Mouse (Mus musculus): ENCODE data around the gene Ampd2. TPM values are rescaled to one million over a fixed set of nuclear protein-coding genes. Genes with fewer than 3 reads are reported as not detected.

Ampd2 gene
- polyA plus RNA-seq, 1 experiment from 2014 or later, result 51.9 TPM

DNA sequence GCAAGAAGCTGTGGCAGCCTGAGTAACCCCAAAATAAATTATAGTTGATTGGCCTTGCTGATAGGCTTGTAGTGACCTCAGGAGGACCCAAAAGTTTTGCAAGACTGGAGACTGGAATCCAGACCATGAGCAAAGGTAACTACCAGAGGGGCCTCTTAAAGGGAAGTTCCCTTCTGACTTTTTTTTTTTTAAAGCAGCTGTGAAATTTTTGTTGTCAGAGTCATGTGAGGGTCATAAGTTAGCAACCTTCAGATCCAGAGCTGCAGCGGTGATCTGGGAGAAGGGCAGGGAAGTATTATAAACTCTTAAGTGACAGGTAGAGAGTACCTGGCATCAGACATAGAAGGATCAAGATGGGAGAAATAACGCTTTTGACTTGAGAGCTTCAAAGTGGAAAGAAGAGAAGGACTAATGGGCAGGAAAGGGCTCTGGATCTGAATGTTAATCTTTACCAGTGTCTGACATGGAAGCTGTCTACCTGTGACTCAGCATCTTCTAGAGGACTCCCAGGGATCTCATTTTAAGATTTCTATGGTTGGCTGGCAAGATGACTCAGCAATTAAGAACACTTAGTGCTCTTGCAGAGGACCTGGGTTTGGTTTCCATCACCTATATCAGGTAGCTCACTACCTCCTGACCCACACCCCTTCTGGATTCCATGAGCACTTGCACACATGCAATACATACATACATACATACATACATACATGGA lies 39.4 kb downstream of the Ampd2 start:
- WGBS, result 77% methylated on average over 2 of the region's 2 CpGs
- no peak overlapping the region for H3K4me2 ChIP-seq (ENCODE audit: low read depth, low read length)
- no peaks in the 10 kb centered on the region for H3K9me3 ChIP-seq (replicated peaks; ENCODE audit: control insufficient read depth, low read length)
- H3K9ac ChIP-seq (ENCODE audit: low read length), result no peak overlapping the region
- no peak overlapping the region for H3K4me3 ChIP-seq (replicated peaks; ENCODE audit: low read length)
- ATAC-seq (ENCODE audit: insufficient read depth, low FRiP score), result no peak
- peaks cover 10% of the 10 kb centered on the region; the same call in 1 of the 2 replicates for H3K4me1 ChIP-seq (ENCODE audit: control insufficient read depth, insufficient read depth, low read length)
- no peak overlapping the region for H3K27ac ChIP-seq (ENCODE audit: low read length)
- H3K36me3 ChIP-seq (ENCODE audit: control insufficient read depth, insufficient read depth, low read length), result no peaks in the 10 kb centered on the region
- no peaks in the 10 kb centered on the region for H3K27me3 ChIP-seq (ENCODE audit: control insufficient read depth, insufficient read depth, low read length)

DNA sequence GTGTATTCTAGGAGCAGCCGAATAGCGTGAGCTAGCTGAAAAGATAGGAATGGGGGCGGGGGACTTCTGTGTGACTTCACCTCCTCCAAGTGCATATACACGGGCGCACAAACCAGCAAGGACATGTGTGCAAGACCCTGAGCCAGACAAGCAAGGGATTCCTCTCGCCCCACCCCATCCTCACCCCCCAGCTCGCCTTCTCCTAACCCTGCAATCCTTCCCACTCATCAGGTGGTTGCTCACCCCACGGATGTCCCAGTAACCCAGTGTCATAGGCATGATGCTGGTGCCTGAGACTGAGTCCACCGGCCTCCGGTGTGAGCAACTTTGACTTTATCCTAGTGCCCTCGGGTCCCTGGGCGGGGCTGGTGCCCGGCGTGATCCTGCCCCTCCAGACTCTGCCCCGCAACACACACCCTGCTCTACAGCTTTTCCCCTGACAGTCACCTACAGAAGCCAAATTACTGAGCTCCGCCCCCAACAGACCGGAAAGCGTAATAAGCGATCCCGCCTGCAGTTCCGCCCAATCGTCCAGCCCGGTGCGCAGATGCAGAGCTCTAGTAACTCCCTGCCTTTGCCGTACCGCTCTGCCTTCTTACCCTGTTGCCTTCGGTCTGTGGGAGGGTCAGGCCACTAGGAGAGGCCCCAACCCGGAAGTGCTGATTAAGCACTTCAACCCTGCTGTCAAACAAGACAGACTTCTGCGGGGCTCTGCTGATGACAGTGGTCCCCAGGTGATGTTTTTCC lies 41.9 kb downstream of the Ampd2 start, which contains the start of gene Gstm4:
Gene Gstm4 (minus strand): TSS at position 501 of the 747 bp plus-strand sequence.
- Histone ChIP-seq H3K4me2 (ENCODE audit: low read depth, low read length) (peak within 1 kb of the TSS; percentile 93), H3K4me3 (replicated peaks; ENCODE audit: low read length) (peak within 1 kb of the TSS; percentile 62), H3K4me1 (ENCODE audit: control insufficient read depth, insufficient read depth, low read length) (peaks cover 13% of the 10 kb centered on the region; the same call in 1 of the 2 replicates), H3K9ac (ENCODE audit: low read length) (peak within 1 kb of the TSS; percentile 80), H3K36me3 (ENCODE audit: control insufficient read depth, insufficient read depth, low read length) (no peaks in the 10 kb centered on the region), H3K9me3 (replicated peaks; ENCODE audit: control insufficient read depth, low read length) (no peaks in the 10 kb centered on the region), H3K27me3 (ENCODE audit: control insufficient read depth, insufficient read depth, low read length) (no peaks in the 10 kb centered on the region), H3K27ac (ENCODE audit: low read length) (peak within 1 kb of the TSS; percentile 80)
- 4% methylated on average over 29 of the region's 29 CpGs for WGBS
- peak; percentile 94 for ATAC-seq (ENCODE audit: insufficient read depth, low FRiP score)

DNA sequence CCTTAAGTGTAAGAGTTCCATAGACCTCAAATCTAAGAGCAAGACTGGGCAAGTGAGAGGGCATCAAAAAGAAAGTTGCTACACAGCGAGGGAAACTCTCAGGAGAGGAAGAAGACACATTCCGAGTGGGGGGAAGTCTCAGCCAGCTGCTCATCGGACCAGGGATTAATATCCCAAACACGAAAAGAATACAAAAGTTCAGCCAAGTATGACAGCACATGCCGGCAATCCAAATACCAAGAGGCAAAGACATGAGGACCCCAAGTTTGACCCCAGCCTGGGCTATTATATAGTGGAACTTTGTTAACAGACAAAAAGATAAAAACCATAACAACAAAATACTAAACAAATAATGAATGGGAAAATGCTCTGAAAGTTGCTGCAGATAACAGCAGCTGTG lies 53.3 kb downstream of the Ampd2 start:
- WGBS, result 49% methylated on average over 5 of the region's 5 CpGs
- H3K9ac ChIP-seq (ENCODE audit: low read length), result no peak overlapping the region
- H3K27me3 ChIP-seq (ENCODE audit: control insufficient read depth, insufficient read depth, low read length), result no peaks in the 10 kb centered on the region
- H3K27ac ChIP-seq (ENCODE audit: low read length), result no peak overlapping the region
- H3K4me2 ChIP-seq (ENCODE audit: low read depth, low read length), result no peak overlapping the region
- no peaks in the 10 kb centered on the region for H3K9me3 ChIP-seq (replicated peaks; ENCODE audit: control insufficient read depth, low read length)
- ATAC-seq (ENCODE audit: insufficient read depth, low FRiP score), result no peak
- H3K4me1 ChIP-seq (ENCODE audit: control insufficient read depth, insufficient read depth, low read length), result no peaks in the 10 kb centered on the region
- no peaks in the 10 kb centered on the region for H3K36me3 ChIP-seq (ENCODE audit: control insufficient read depth, insufficient read depth, low read length)
- H3K4me3 ChIP-seq (replicated peaks; ENCODE audit: low read length), result no peak overlapping the region

DNA sequence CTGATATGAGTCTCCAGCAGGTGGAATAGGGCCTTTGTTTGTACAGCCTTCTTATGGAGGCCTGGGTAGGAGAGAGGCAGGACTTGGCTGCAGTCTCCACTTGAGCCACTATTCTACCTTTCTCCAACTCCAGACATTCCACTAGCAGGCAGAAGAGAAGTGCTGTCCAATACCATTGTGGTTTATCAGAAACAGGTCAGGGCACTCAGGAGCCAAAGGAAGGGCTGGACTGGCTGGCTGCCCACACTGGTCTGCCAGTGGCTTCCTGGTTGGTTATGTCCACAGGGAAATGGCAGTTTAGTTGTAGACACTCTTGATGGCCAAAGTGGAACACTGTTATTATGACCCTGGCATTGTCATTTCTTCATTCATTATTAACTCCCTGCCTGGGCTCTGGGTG lies 54.3 kb downstream of the Ampd2 start:
- Histone ChIP-seq H3K27ac (ENCODE audit: low read length) (no peak overlapping the region), H3K9ac (ENCODE audit: low read length) (no peak overlapping the region), H3K4me2 (ENCODE audit: low read depth, low read length) (no peak overlapping the region), H3K4me3 (replicated peaks; ENCODE audit: low read length) (no peak overlapping the region), H3K4me1 (ENCODE audit: control insufficient read depth, insufficient read depth, low read length) (no peaks in the 10 kb centered on the region), H3K9me3 (replicated peaks; ENCODE audit: control insufficient read depth, low read length) (no peaks in the 10 kb centered on the region), H3K27me3 (ENCODE audit: control insufficient read depth, insufficient read depth, low read length) (no peaks in the 10 kb centered on the region), H3K36me3 (ENCODE audit: control insufficient read depth, insufficient read depth, low read length) (no peaks in the 10 kb centered on the region)
- no peak for ATAC-seq (ENCODE audit: insufficient read depth, low FRiP score)

DNA sequence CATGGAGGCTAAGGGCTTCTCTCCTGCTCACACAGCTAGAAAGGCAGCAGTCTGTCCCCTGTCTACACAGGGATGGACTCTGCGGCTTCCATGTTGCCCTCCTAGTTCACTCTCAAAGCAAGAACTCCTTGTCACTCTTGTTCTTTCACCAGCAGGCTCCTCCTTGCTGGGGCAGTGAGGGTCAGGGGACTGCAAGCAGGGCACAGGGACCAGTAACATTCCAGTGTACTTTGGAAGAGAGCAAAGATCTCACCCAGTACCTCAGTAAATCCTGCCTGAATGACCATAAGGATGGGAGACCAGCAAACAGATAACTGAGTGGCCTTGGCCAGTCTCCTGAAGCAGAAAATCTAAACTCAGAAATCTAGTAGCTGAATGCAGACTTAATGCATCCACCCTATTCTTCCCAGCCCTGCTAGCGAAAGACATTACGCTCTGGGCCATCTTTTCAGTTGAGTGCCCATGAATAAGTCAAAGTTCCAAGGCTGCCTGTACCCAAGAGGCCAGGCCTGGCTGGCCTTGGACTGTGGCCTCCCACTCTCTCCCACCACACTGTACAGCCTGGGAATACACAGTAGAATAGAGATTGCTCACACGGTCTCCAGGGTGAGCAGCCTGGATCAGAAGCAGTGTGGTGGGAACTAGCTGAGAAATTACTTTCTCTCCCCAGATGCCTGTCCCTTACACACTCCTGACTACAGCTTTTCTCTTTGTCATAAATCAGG lies 57.6 kb downstream of the Ampd2 start:
- WGBS, result 88% methylated on average over 4 of the region's 4 CpGs
- Histone ChIP-seq H3K27me3 (ENCODE audit: control insufficient read depth, insufficient read depth, low read length) (no peaks in the 10 kb centered on the region), H3K4me1 (ENCODE audit: control insufficient read depth, insufficient read depth, low read length) (no peaks in the 10 kb centered on the region), H3K4me2 (ENCODE audit: low read depth, low read length) (no peak overlapping the region), H3K36me3 (ENCODE audit: control insufficient read depth, insufficient read depth, low read length) (no peaks in the 10 kb centered on the region), H3K27ac (ENCODE audit: low read length) (no peak overlapping the region), H3K4me3 (replicated peaks; ENCODE audit: low read length) (no peak overlapping the region), H3K9me3 (replicated peaks; ENCODE audit: control insufficient read depth, low read length) (no peaks in the 10 kb centered on the region), H3K9ac (ENCODE audit: low read length) (no peak overlapping the region)
- no peak for ATAC-seq (ENCODE audit: insufficient read depth, low FRiP score)

GRCm38 (mm10) chr3:108026597-108026996 lies 59.9 kb downstream of the Ampd2 start:
- no peak overlapping the region for H3K4me3 ChIP-seq (replicated peaks; ENCODE audit: low read length)
- WGBS, result 59% methylated on average over 1 of the region's 1 CpGs
- no peaks in the 10 kb centered on the region for H3K9me3 ChIP-seq (replicated peaks; ENCODE audit: control insufficient read depth, low read length)
- 0 out of 2 replicates have a peak overlapping the region, but pooled peaks have one; percentile 4 for H3K27ac ChIP-seq (ENCODE audit: low read length)
- peaks cover 5% of the 10 kb centered on the region; the same call in 1 of the 2 replicates for H3K4me1 ChIP-seq (ENCODE audit: control insufficient read depth, insufficient read depth, low read length)
- H3K4me2 ChIP-seq (ENCODE audit: low read depth, low read length), result no peak overlapping the region
- H3K27me3 ChIP-seq (ENCODE audit: control insufficient read depth, insufficient read depth, low read length), result no peaks in the 10 kb centered on the region
- ATAC-seq (ENCODE audit: insufficient read depth, low FRiP score), result peak; percentile 71; the same call in 1 of the 2 replicates
- H3K36me3 ChIP-seq (ENCODE audit: control insufficient read depth, insufficient read depth, low read length), result no peaks in the 10 kb centered on the region
- no peak overlapping the region for H3K9ac ChIP-seq (ENCODE audit: low read length)

- Histone ChIP-seq H3K4me3 (replicated peaks; ENCODE audit: low read length) (no peak overlapping the region), H3K9me3 (replicated peaks; ENCODE audit: control insufficient read depth, low read length) (no peaks in the 10 kb centered on the region), H3K36me3 (ENCODE audit: control insufficient read depth, insufficient read depth, low read length) (no peaks in the 10 kb centered on the region), H3K27me3 (ENCODE audit: control insufficient read depth, insufficient read depth, low read length) (no peaks in the 10 kb centered on the region), H3K4me2 (ENCODE audit: low read depth, low read length) (no peak overlapping the region), H3K4me1 (ENCODE audit: control insufficient read depth, insufficient read depth, low read length) (peaks cover 5% of the 10 kb centered on the region; the same call in 1 of the 2 replicates), H3K27ac (ENCODE audit: low read length) (peak overlapping the region; percentile 56; the same call in 1 of the 2 replicates), H3K9ac (ENCODE audit: low read length) (no peak overlapping the region)
- 54% methylated on average over 5 of the region's 5 CpGs for WGBS
- ATAC-seq (ENCODE audit: insufficient read depth, low FRiP score), result peak; percentile 71; the same call in 1 of the 2 replicates
Measured at GRCm38 (mm10) chr3:108026049-108026448, 60.4 kb downstream of the Ampd2 start.

- Histone ChIP-seq H3K27ac (ENCODE audit: low read length) (peak overlapping the region; percentile 56), H3K9ac (ENCODE audit: low read length) (no peak overlapping the region), H3K4me1 (ENCODE audit: control insufficient read depth, insufficient read depth, low read length) (peaks cover 5% of the 10 kb centered on the region; the same call in 1 of the 2 replicates), H3K9me3 (replicated peaks; ENCODE audit: control insufficient read depth, low read length) (no peaks in the 10 kb centered on the region), H3K27me3 (ENCODE audit: control insufficient read depth, insufficient read depth, low read length) (no peaks in the 10 kb centered on the region), H3K36me3 (ENCODE audit: control insufficient read depth, insufficient read depth, low read length) (no peaks in the 10 kb centered on the region), H3K4me2 (ENCODE audit: low read depth, low read length) (no peak overlapping the region), H3K4me3 (replicated peaks; ENCODE audit: low read length) (no peak overlapping the region)
- peak; percentile 63 for ATAC-seq (ENCODE audit: insufficient read depth, low FRiP score)
- 32% methylated on average over 4 of the region's 4 CpGs for WGBS
Measured at GRCm38 (mm10) chr3:108025318-108025717, 61.1 kb downstream of the Ampd2 start.

All from stomach, embryonic 16.5 days (tissue).